Mouse (Mus musculus) ES-Bruce4 (cell line): Measurements from ENCODE around the gene Rasa2. TPM values are rescaled to one million over a fixed set of nuclear protein-coding genes. Genes with fewer than 3 reads are reported as not detected.

Source experiments
- H3K27ac ChIP-seq: 2 replicates; pipeline ENCODE4 v1.5.1; 2012; ENCODE audit warnings: low read length, inconsistent platforms; ENCODE audit not compliant: insufficient read depth
- H3K27me3 ChIP-seq: 2 replicates; pipeline ENCODE4 v1.6.1; 2012; ENCODE audit warnings: mild to moderate bottlenecking, low read length, inconsistent platforms; ENCODE audit not compliant: control insufficient read depth, poor library complexity, insufficient read depth, severe bottlenecking
- H3K36me3 ChIP-seq: 2 replicates; pipeline ENCODE4 v1.6.1; 2012; ENCODE audit warnings: inconsistent platforms, mild to moderate bottlenecking, low read length, moderate library complexity; ENCODE audit not compliant: control insufficient read depth, poor library complexity, insufficient read depth, severe bottlenecking
- H3K4me1 ChIP-seq: one replicate; pipeline ENCODE4 v1.8.1; 2011; ENCODE audit warnings: low read length; ENCODE audit not compliant: control insufficient read depth, insufficient read depth
- H3K4me3 ChIP-seq: 2 replicates; pipeline ENCODE4 v1.5.1; 2011; ENCODE audit warnings: low read depth, mild to moderate bottlenecking, low read length
- H3K9ac ChIP-seq: 2 replicates; pipeline ENCODE4 v1.6.1; 2012; ENCODE audit warnings: low read depth, mild to moderate bottlenecking, inconsistent platforms; ENCODE audit not compliant: poor library complexity, severe bottlenecking
- H3K9me3 ChIP-seq: replicated peaks from 2 replicates; pipeline ENCODE4 v1.6.1; 2012; ENCODE audit warnings: mild to moderate bottlenecking, low read length, inconsistent platforms; ENCODE audit not compliant: control insufficient read depth, poor library complexity, insufficient read depth, severe bottlenecking
- CTCF ChIP-seq: IDR thresholded peaks from one replicate; pipeline ENCODE4 v1.8.1; 2011; ENCODE audit warnings: low read depth, low read length
- EP300 ChIP-seq: IDR thresholded peaks from 2 replicates; pipeline ENCODE4 v1.6.1; 2011; ENCODE audit warnings: low read depth, low read length; ENCODE audit not compliant: insufficient read depth
- POLR2A ChIP-seq: IDR thresholded peaks from one replicate; pipeline ENCODE4 v1.8.1; 2011; ENCODE audit warnings: low read length; ENCODE audit not compliant: insufficient read depth
- polyA plus RNA-seq: library from polyadenylated mRNA; stranded (reverse); fragments of >200 nt; gene quantifications from 2 replicates; pipeline ENCODE4 v1.2.4, GENCODE M21; 2011; ENCODE audit warnings: low read depth; ENCODE audit not compliant: missing spikeins, insufficient read depth, insufficient read length

The Rasa2 gene
- polyA plus RNA-seq, 1 experiment, result 18.3 TPM

DNA sequence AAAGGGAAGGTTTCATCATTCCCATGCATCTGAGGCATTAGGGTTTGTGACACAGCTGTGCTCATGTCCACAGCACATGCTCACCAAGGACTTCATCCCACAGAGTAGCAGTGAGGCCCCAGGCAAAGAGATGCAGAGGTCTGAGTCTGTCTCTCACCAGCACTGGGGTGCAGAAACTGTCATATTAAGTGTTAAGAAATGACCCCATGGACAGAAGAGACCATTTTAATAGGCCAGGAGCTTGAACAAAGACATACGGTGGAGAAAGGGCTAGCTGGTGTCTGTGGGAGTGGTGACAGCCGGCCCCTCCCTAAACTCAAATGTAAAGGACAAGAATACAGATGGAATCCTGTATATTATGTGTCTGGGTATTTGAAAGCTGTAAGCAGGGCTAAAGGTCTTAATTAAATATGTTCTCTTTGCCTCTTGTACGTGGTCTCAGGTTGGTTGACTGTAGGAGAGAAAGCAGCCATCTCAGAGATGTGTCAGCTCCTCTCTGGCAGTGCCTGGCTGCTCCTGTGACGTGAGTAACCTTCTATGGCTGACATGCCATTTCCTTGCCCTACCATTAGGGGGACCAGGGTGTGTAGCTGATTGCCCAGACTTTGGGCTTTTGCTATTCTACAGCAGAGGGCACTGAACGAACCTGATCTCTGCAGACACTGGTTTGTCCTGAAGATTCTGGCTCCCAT, 43.8 kb upstream of the Rasa2 start:
- Histone ChIP-seq H3K4me3 (no peak overlapping the region), H3K9ac (no peak overlapping the region), H3K4me1 (no peaks in the 10 kb centered on the region), H3K36me3 (no peaks in the 10 kb centered on the region), H3K27me3 (no peaks in the 10 kb centered on the region), H3K27ac (no peak overlapping the region), H3K9me3 (no peaks in the 10 kb centered on the region)
- TF ChIP-seq CTCF, result peak; percentile 60
- TF ChIP-seq POLR2A, result no peak
- TF ChIP-seq EP300, result no peak

DNA sequence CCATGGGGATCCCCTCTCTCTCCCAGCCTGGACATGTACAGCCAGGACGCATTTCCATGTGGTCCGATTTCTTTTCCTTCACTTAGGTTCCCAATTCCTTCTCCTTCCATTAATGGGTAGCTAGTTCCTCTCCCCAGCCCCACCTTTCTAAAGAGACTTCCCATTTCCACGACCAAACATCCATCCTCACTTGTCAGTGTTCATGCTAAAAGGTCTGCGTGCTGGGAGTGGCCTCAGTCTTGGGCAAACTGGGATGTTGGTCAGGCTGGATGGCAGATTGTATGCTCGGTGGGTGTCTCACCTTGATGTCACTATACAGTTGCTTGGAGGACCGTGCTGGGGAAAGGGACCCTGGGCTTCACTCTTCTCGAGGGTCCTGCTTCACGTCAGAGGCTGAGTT, 42.9 kb upstream of the Rasa2 start:
- TF ChIP-seq EP300 (no peak), POLR2A (no peak), CTCF (no peak)
- no peaks in the 10 kb centered on the region for H3K9me3 ChIP-seq
- H3K4me1 ChIP-seq, result no peaks in the 10 kb centered on the region
- no peak overlapping the region for H3K27ac ChIP-seq
- H3K4me3 ChIP-seq, result no peak overlapping the region
- no peaks in the 10 kb centered on the region for H3K36me3 ChIP-seq
- H3K9ac ChIP-seq, result no peak overlapping the region
- no peaks in the 10 kb centered on the region for H3K27me3 ChIP-seq

DNA sequence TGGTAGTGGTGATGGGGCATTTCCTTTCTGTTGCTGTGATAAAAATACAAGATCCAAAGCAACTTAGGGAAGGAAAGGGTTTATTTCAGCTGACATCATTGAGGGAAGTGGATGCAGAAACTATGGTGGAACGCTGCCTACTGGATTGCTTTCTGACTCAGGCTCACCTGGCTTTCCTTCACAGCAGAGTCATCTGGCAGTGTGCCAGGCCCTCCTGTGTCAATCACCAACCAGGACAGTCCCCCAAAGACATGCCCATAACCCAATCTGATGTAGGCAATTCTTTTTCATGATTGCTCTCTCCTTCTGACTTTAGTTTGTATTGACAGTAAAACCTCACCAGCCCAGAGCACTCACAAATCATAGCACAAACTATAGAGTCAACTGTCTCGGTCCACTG, 41.0 kb upstream of the Rasa2 start:
- Histone ChIP-seq H3K9ac (no peak overlapping the region), H3K4me3 (no peak overlapping the region), H3K27ac (no peak overlapping the region), H3K27me3 (no peaks in the 10 kb centered on the region), H3K4me1 (no peaks in the 10 kb centered on the region), H3K9me3 (no peaks in the 10 kb centered on the region), H3K36me3 (no peaks in the 10 kb centered on the region)
- TF ChIP-seq EP300 (no peak), CTCF (no peak), POLR2A (no peak)

DNA sequence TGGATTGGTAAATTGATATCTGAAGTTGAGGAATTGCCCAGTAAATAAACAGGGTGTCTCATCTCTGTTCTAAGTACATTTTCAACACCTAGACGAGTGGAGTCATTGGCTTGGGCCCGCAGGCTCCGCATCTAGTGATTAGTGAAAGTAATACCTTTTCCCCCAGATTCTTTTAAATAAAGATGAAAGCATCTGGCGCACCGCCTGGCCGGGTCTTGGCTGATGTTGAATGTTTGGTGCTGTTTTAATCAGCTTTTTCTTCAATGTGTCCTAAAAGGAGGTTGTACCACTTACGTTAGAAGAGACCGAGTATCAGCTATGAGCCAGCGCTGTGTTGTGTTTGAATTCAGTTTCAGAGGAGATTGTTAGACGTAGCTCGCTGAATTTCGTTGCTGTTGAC, 39.8 kb upstream of the Rasa2 start:
- Histone ChIP-seq H3K27me3 (no peaks in the 10 kb centered on the region), H3K27ac (no peak overlapping the region), H3K4me1 (no peaks in the 10 kb centered on the region), H3K9ac (no peak overlapping the region), H3K9me3 (no peaks in the 10 kb centered on the region), H3K36me3 (no peaks in the 10 kb centered on the region), H3K4me3 (no peak overlapping the region; the same call in 1 of the 2 replicates)
- TF ChIP-seq POLR2A, result no peak

DNA sequence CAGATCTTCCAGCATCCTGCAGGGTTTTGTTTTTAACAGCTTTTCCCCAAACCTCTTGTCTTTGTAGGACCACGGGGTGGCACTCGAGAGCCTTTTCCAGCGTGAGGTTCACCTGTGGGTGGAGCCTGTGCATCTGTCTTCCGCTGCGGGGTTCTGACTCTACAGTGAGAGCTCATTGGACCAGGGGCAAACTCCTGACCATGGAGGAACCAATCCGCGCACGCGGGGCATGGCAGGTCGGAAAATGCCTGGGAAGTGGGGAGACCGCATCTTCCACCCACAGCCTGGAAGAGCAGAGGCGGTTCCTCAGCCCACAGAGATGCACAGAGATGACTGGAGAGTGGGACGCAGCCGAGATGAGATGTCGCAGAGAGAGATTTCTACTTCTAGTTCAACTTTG, 38.5 kb upstream of the Rasa2 start:
- Histone ChIP-seq H3K36me3 (no peaks in the 10 kb centered on the region), H3K4me1 (no peaks in the 10 kb centered on the region), H3K27me3 (no peaks in the 10 kb centered on the region), H3K27ac (peak overlapping the region; percentile 7; the same call in 1 of the 2 replicates), H3K4me3 (peak overlapping the region; percentile 45), H3K9me3 (no peaks in the 10 kb centered on the region), H3K9ac (no peak overlapping the region)
- TF ChIP-seq EP300 (no peak), POLR2A (peak; percentile 49), CTCF (peak; percentile 76)

DNA sequence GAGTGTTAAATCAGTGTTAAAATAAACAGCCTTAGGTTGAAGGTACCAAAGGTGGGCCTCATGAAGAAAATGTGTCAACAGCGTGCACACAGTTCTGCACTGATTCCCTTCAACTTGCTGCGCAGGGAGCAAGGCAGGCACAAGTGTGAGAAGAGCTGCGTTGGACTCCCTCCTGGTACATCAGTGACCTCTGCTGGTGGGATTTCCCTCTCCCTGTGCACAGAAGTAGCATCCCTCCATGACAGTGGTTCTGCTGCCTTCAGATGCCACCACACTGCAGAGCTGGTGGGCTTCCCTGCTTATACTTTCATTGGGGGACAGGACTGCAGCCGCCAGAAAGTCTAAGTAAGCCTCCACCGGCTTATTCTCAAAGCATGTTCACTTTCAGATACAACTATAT, 37.2 kb upstream of the Rasa2 start:
- TF ChIP-seq CTCF, result peak; percentile 79
- no peak for TF ChIP-seq POLR2A
- TF ChIP-seq EP300, result no peak
- H3K4me3 ChIP-seq, result no peak overlapping the region
- H3K9me3 ChIP-seq, result no peaks in the 10 kb centered on the region
- no peaks in the 10 kb centered on the region for H3K27me3 ChIP-seq
- H3K36me3 ChIP-seq, result no peaks in the 10 kb centered on the region
- H3K9ac ChIP-seq, result no peak overlapping the region
- H3K27ac ChIP-seq, result no peak overlapping the region
- no peaks in the 10 kb centered on the region for H3K4me1 ChIP-seq
